Mouse (Mus musculus) ovary, postnatal 10 days (tissue): ENCODE results near the gene Rplp0.

Experiments
- DNase-seq: peaks from one replicate; pipeline ENCODE4 v3.0.0; 2022; ENCODE audit warnings: low spot score

The Rplp0 gene

DNA sequence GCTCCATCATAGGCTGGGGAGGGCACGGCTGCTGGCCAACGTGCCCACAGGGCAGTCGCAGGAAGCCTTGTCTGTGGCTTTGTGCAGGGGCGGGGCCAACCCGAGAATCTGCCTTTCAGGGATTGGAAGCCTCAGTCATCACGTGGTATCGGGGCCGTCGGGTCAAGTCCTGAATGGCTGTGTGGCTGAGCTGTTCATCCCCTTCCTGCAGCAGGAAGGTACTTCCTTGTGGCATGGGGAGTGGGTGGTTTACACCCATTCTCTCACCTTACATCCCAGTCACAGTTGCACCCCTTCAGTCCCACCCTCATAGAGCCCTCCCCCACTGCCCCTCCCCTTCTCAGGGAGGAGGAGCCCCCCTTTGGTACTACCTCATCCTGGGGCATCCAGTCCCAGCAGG lies 22.4 kb downstream of the Rplp0 start:
- DNase-seq: no peak

GRCm38 (mm10) chr5:115585616-115586015 lies 26.3 kb downstream of the Rplp0 start:
- no peak for DNase-seq

DNA sequence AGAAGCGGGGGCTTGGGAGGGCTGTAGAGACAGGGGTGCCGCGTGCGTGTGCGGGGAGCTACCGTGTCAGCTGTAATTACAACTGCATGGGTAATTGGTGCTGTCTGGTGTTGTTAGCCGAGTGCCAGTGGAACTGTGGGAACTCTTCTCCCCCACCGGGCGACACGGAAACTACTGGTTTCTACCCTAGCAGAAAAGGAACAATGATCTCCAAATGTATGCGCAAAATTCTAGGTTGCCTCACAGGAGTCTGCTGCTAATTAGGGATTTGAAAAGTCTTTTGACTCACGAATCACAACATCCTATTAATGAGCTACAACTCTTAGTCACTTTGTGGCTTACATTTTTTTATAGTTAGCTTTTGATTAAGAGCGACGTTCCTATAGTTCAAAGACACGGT lies 26.9 kb downstream of the Rplp0 start:
- DNase-seq: no peak

DNA sequence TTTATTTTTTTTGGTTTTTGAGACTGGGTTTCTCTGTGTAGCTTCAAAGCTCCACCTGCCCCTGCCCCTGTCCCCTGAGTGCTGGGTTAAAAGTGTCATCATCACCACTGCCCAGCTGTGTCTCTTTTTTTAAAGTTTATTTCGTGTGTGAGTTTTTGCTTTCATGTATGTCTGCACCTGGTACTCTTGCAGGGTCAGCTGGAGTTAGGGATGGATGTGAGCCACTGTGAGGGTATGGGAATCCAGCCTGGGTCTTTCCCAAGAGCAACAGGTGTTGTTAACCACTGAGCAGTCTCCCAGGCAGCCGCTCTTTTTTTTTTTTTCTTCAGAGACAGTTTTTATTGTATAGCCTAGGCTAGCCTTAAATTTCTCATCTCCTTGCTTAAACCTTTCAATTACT lies 27.5 kb downstream of the Rplp0 start:
- DNase-seq: no peak

DNA sequence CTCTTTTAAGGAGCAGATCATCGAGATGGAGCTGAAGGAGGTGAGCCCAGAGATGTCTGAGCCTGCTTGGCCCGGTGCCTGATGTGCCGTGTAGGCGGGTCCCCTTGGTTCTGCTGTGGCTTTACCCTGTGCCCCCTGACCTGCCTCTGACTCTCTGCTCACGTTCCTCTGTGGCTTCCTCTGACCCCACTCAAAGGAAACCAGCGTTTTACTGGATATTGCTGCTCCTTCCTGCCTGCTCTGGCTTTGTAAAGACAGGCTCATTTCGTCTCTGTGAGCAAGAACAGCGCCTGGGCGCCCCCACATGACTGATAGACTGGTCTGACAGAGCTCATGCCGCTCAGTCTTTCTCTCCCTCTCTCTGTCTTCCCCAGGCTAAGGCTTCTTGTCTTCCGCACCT lies 31.8 kb downstream of the Rplp0 start:
- DNase-seq: no peak

DNA sequence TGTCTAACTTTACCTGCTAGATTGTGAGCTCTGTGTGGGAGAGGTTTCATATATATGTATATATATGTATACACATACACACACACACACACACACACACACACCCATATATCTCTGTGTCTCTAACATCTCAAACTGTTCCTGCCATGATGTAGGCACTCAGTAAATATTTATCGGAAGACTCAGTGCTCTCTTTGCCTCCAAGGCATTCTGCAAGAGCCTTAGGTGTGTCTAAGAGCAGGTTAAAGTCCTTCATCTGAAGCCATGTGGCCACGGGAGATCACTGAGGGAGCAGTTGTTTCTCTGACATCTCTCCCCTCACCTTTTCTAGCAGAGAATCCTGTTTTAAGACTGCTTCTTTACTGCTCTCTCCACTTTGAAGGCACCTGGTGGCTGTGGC lies 32.2 kb downstream of the Rplp0 start:
- DNase-seq: no peak

- DNase-seq: no peak
Observed at GRCm38 (mm10) chr5:115603561-115603960, 44.3 kb downstream of the Rplp0 start.

DNA sequence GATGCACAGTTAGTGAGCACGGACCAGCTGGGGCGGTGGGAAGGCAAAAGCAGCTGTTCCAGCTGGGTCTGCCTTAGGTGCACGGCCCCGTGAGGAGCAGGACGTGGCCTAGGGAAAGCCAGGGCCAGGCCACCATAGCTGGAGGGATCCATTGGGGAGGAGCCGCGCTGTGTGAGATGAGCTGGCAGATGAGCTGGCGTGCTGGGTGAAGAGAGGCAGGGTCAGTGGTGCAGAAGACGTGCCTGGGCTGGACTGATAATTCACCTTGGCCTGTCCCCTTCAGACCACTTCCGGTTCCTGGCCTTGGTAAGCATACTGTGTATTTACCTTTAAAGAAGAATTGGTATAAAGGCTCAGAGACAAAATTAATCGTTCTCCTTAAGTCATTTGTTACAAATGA lies 52.3 kb downstream of the Rplp0 start:
- no peak for DNase-seq
